Mouse (Mus musculus) 3134 (cell line): Measurements from ENCODE around the gene Tmem97.
A peak's percentile ranks its signal among the peaks of the same experiment; 100 is the strongest.
"Not testable (repeated sequence)": the region's sequence is repeated elsewhere in the genome, so short reads cannot be mapped to it uniquely, and the experiment has no call there.

Experiments used
- DNase-seq: peaks from one replicate; pipeline ENCODE4 v3.0.0-alpha.2; 2011; ENCODE audit warnings: low spot score; ENCODE audit not compliant: insufficient read length; ENCODE audit errors: extremely low read depth

Gene Tmem97

GRCm38 (mm10) chr11:78551059-78551398 lies 452 bp upstream of the Tmem97 start:
- no peak for DNase-seq

GRCm38 (mm10) chr11:78549491-78549987 lies 1.0 kb downstream of the Tmem97 start:
- no peak for DNase-seq

- no peak for DNase-seq
These were observed 2.7 kb downstream of the Tmem97 start for GRCm38 (mm10) chr11:78547718-78548460.

- DNase-seq: no peak
These were observed 5.4 kb downstream of the Tmem97 start for GRCm38 (mm10) chr11:78545181-78545580.

GRCm38 (mm10) chr11:78544449-78545111 lies 6.0 kb downstream of the Tmem97 start:
- no peak for DNase-seq

GRCm38 (mm10) chr11:78540358-78540757 lies 10.2 kb downstream of the Tmem97 start:
- no peak for DNase-seq

GRCm38 (mm10) chr11:78536690-78537084 lies 13.9 kb downstream of the Tmem97 start:
- no peak for DNase-seq

- peak; percentile 93 for DNase-seq
These were observed 14.4 kb downstream of the Tmem97 start, which contains the start of the genes Tnfaip1 and Ift20 for GRCm38 (mm10) chr11:78536080-78536689. TSS of gene Tnfaip1 (minus strand) at chr11:78536332. TSS of gene Ift20 (plus strand) at chr11:78536361.

GRCm38 (mm10) chr11:78535376-78536079 lies 15.0 kb downstream of the Tmem97 start:
- DNase-seq: peak; percentile 55

GRCm38 (mm10) chr11:78534516-78534915 lies 16.1 kb downstream of the Tmem97 start:
- no peak for DNase-seq

- not testable (repeated sequence) for DNase-seq
These were observed 19.1 kb downstream of the Tmem97 start for GRCm38 (mm10) chr11:78531515-78531914.

GRCm38 (mm10) chr11:78531046-78531445 lies 19.5 kb downstream of the Tmem97 start:
- DNase-seq: no peak

- no peak for DNase-seq
These were observed 20.6 kb downstream of the Tmem97 start for GRCm38 (mm10) chr11:78530001-78530400.

GRCm38 (mm10) chr11:78528714-78529113 lies 21.9 kb downstream of the Tmem97 start:
- DNase-seq: no peak

- DNase-seq: no peak
These were observed 25.7 kb downstream of the Tmem97 start for GRCm38 (mm10) chr11:78524838-78525237.

GRCm38 (mm10) chr11:78523241-78523955 lies 27.2 kb downstream of the Tmem97 start:
- DNase-seq: no peak

GRCm38 (mm10) chr11:78522481-78522997 lies 28.0 kb downstream of the Tmem97 start:
- DNase-seq: peak; percentile 51

- DNase-seq: no peak
These were observed 28.7 kb downstream of the Tmem97 start for GRCm38 (mm10) chr11:78521880-78522279.

- DNase-seq: no peak
These were observed 31.6 kb downstream of the Tmem97 start for GRCm38 (mm10) chr11:78518931-78519330.
